Mouse (Mus musculus) gonadal fat pad, adult 2 months (tissue): ENCODE measurements around the gene Kcnq4. TPM values are rescaled to one million over a fixed set of nuclear protein-coding genes. Genes with fewer than 3 reads are reported as not detected.

ENCODE experiments used
- DNase-seq: peaks from one replicate; pipeline ENCODE4 v3.0.0-alpha.2; 2012; ENCODE audit warnings: low read depth
- polyA plus RNA-seq: library from polyadenylated mRNA; depleted of rRNA; stranded (reverse); fragments of >200 nt; gene quantifications from 2 replicates; pipeline ENCODE4 v1.2.3, GENCODE M21; 2012

Kcnq4 gene
- polyA plus RNA-seq, 1 experiment: 12.2 TPM

GRCm38 (mm10) chr4:120725516-120726090, 22.8 kb downstream of the Kcnq4 start:
- no peak for DNase-seq

- DNase-seq: no peak
These were observed 26.8 kb downstream of the Kcnq4 start for GRCm38 (mm10) chr4:120721574-120721973.

GRCm38 (mm10) chr4:120719152-120719551, 29.3 kb downstream of the Kcnq4 start:
- no peak for DNase-seq

GRCm38 (mm10) chr4:120717591-120717990, 30.8 kb downstream of the Kcnq4 start:
- no peak for DNase-seq

- no peak for DNase-seq
These were observed 31.6 kb downstream of the Kcnq4 start for GRCm38 (mm10) chr4:120716765-120717164.

- DNase-seq: no peak
These were observed 32.3 kb downstream of the Kcnq4 start for GRCm38 (mm10) chr4:120716141-120716571.

- no peak for DNase-seq
These were observed 34.4 kb downstream of the Kcnq4 start for GRCm38 (mm10) chr4:120713856-120714497.

GRCm38 (mm10) chr4:120713021-120713420, 35.4 kb downstream of the Kcnq4 start:
- no peak for DNase-seq

- DNase-seq: no peak
These were observed 36.2 kb downstream of the Kcnq4 start for GRCm38 (mm10) chr4:120712236-120712635.

GRCm38 (mm10) chr4:120702511-120702910, 45.9 kb downstream of the Kcnq4 start:
- DNase-seq: no peak

GRCm38 (mm10) chr4:120702056-120702455, 46.4 kb downstream of the Kcnq4 start:
- DNase-seq: no peak

- DNase-seq: no peak
These were observed 47.2 kb downstream of the Kcnq4 start for GRCm38 (mm10) chr4:120701180-120701579.

- DNase-seq: no peak
These were observed 50.5 kb downstream of the Kcnq4 start for GRCm38 (mm10) chr4:120697799-120698484.

GRCm38 (mm10) chr4:120697353-120697752, 51.1 kb downstream of the Kcnq4 start:
- no peak for DNase-seq

GRCm38 (mm10) chr4:120692717-120693116, 55.7 kb downstream of the Kcnq4 start:
- no peak for DNase-seq

- DNase-seq: no peak
These were observed 59.1 kb downstream of the Kcnq4 start for GRCm38 (mm10) chr4:120689317-120689716.

GRCm38 (mm10) chr4:120687282-120687681, 61.1 kb downstream of the Kcnq4 start:
- DNase-seq: no peak

- no peak for DNase-seq
These were observed 65.0 kb downstream of the Kcnq4 start for GRCm38 (mm10) chr4:120683278-120683997.

GRCm38 (mm10) chr4:120682168-120682567, 66.2 kb downstream of the Kcnq4 start:
- no peak for DNase-seq

- no peak for DNase-seq
These were observed 67.5 kb downstream of the Kcnq4 start for GRCm38 (mm10) chr4:120680953-120681352.

- DNase-seq: no peak
These were observed 72.8 kb downstream of the Kcnq4 start for GRCm38 (mm10) chr4:120675640-120676039.

- DNase-seq: no peak
These were observed 73.5 kb downstream of the Kcnq4 start for GRCm38 (mm10) chr4:120674775-120675451.
